Mouse (Mus musculus): ENCODE results near the gene Fmod.

DNA sequence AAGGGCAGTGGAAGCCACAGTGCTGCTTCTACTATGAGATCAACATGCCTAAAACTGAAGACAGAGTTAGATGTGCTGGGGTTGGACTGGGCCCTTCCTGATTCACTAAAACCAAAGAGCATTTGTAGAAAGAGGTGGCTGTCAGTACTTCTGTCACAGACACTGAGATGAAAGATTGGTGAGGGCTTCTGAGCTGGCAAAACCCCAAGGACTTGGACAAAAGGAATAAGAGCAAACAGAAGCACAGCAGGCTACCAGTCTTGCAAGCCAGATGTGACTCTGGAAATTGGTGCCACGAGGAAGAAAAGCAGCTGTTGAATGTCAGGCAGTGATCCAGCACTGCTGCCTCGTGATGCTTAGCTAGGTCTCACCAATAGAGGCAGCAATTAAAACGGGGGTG lies 48.2 kb upstream of the Fmod start:
- no peak for TF ChIP-seq CTCF (IDR thresholded peaks at IDR 0.05; ENCODE audit: control insufficient read depth, insufficient read depth, insufficient replicate concordance, low read depth, low read length)
- TF ChIP-seq POLR2A (IDR thresholded peaks at IDR 0.05; ENCODE audit: control insufficient read depth, low read depth, low read length): no peak
